Mouse (Mus musculus): ENCODE measurements around the gene Prss47. TPM values are rescaled to one million over a fixed set of nuclear protein-coding genes. Genes with fewer than 3 reads are reported as not detected.

Gene Prss47
- total RNA-seq (2021) = not detected
- long read RNA-seq, experiment 1 = 0 reads
- long read RNA-seq, experiment 2 = 0 reads

DNA sequence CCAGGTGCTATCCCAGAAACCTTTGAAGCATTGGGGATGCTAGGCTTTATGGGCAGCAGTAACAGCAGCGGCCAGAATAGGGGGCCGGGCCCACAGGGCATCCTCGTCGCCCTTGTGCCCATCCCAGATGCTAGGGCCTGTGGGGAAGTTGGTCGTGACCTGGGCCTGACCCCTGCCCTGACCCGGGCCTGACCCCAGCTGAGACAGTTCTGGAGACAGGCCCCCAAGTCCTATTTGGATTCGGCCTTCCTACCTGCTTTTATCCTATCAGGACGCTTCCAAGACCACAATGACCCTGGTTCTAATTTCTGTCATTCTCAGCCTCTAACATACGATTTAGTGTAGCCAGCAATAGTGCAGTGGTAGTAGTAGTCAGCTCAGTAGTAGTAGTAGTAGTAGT, at the start of gene Prss47:
Gene Prss47, minus strand, starts transcription at position 101 of the 400 bp plus-strand sequence.
- no peak for DNase-seq (ENCODE audit: low spot score in 2 of 2)

- no peak for DNase-seq (ENCODE audit: low spot score in 2 of 2)
Observed at GRCm38 (mm10) chr13:65101232-65101631, 48.7 kb upstream of the Prss47 start.

- no peak for DNase-seq (ENCODE audit: low spot score in 2 of 2)
Observed at GRCm38 (mm10) chr13:65100678-65101077, 48.1 kb upstream of the Prss47 start.

DNA sequence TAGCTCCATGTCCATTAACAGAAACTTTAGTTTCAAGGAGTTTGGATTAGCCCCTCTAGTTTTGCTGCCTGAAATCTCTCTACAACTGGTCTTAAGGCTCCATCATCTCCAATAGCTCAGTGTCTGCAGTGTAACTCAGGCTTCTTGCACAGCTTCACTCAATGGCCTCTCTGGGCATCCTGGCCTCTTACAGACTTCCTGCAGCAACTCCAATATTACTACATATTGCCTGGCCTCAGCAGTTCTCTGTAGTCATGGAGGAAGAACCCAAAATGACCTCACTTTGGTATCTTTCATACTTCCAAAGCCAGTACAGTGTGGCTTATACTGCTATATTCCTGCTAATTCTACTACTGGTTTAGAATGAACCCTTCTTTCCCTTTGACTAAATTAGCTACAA, 44.5 kb upstream of the Prss47 start:
- no peak for DNase-seq (ENCODE audit: low spot score in 2 of 2)

DNA sequence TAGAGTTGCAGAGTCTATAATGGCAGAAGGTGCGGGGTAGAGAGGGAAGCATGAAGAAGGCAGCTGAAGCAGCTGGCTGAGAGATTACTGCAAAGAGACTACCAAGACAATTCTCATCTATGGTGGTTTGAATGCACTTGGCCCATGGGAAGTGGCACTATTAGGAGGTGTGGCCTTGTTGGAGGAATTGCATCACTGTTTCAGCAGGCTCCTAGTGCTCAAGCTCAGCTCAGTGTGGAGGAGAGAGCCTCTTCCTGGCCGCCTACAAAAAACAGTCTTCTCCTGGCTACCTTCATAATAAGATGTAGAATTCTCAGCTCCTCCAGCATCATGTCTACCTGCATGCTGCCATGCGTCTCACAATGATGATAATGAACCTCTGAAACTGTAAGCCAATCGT, 43.4 kb upstream of the Prss47 start:
- DNase-seq (ENCODE audit: low spot score in 2 of 2) = no peak

GRCm38 (mm10) chr13:65069969-65070368, 17.4 kb upstream of the Prss47 start:
- DNase-seq (ENCODE audit: low spot score in 2 of 2) = no peak

DNA sequence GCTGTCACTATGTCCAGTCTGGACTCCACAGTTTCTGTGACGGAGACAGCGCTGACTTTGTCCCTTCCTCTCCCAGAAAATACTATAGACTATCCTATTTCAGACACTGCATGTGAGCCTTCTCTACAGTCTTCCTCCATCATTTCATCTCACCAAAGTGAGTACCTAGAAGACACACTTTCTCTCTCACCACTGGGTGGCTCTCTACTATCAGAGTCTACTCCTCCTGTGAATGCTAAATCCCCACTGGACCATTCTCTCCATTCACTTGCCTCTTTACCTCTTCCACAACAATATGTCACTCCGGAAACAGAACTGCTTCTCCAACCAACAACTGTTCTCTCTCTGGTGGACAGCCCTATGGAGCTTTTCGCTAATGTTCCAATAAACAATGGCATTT, 17.5 kb downstream of the Prss47 start:
- peak in 1 of 2 experiments; percentile 3 for DNase-seq (ENCODE audit: low spot score in 2 of 2)

GRCm38 (mm10) chr13:65032758-65033157, 19.8 kb downstream of the Prss47 start, which contains the start of gene Spata31d1c:
TSS of gene Spata31d1c (plus strand) at chr13:65033058.
- no peak for DNase-seq (ENCODE audit: low spot score in 2 of 2)

DNA sequence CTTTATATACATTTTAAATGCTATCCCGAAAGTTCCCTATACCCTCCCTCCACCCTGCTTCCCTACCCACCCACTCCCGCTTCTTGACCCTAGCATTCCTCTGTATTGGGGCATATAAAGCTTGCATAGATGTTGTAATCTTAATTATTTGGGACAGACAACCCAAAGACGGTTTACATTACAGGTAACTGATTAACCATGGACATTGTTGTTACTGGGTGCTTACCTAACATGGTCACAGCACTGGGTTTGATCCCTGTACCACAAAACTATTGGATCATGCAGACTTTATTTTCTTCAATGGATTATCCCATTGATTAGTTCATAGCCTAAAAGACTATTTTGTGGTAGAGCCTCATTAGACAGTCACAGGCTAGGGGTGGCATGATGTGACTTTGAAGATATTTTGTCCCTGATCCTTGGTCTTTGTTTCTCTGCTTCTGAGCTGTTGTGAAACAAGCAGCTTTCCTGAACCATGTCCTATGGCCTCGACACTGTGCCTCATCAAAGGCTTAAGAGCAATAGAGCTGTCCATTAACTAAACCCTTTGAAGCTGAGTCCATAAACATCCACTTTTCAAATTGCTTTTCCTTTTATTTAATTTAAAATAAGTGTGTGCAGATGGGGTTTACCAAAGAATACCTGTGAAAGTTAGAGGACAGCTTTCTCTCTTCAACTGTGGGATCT, 41.4 kb downstream of the Prss47 start:
- DNase-seq (ENCODE audit: low spot score in 2 of 2) = no peak

GRCm38 (mm10) chr13:65007971-65008370, 44.6 kb downstream of the Prss47 start:
- DNase-seq (ENCODE audit: low spot score in 2 of 2) = no peak

DNA sequence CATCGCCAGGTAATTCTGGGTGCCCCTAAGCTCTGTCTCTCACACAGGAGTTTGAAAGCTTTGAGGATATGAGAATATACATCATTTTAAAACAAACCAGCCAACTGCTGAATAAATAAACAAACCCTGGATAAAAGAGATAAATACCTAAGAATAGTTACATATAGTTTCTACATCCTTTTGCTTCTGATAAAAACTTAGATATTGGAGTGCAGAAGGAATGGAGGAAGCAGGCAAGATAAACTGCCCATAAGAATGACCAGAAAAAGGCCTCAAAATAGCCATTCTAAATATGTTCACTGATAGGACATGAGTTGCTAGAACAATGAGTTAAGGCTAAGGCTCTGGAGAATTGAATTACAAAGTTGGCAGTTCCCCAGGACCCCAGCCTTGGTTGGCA, 45.8 kb downstream of the Prss47 start:
- no peak for DNase-seq (ENCODE audit: low spot score in 2 of 2)

GRCm38 (mm10) chr13:65005414-65005813, 47.1 kb downstream of the Prss47 start:
- DNase-seq (ENCODE audit: low spot score in 2 of 2) = no peak

Other genes with a start within 250 kb of the Prss47 start
- gene Cntnap3, start 148.8 kb downstream of the Prss47 start, total RNA-seq (2021) = under 1 TPM in 1 of 2 experiments, not detected in 1; 0.29 TPM
- not detected for gene Spata31, start 135.4 kb downstream of the Prss47 start, total RNA-seq (2021)
- gene Spata31d1c, start 19.7 kb downstream of the Prss47 start, total RNA-seq (2021) = not detected
- 10 to 100 TPM; 33.9 to 46.3 TPM for gene Mfsd14b, start 60.2 kb upstream of the Prss47 start, total RNA-seq (2021)
- not detected for gene Olfr465-ps1, start 85.3 kb upstream of the Prss47 start, total RNA-seq (2021)
- not detected for gene Olfr466, start 97.5 kb upstream of the Prss47 start, total RNA-seq (2021)
- under 1 TPM in 1 of 2 experiments, not detected in 1; 0.20 TPM for gene Nlrp4f, start 153.2 kb upstream of the Prss47 start, total RNA-seq (2021)
- gene Gm10775, start 206.8 kb upstream of the Prss47 start, total RNA-seq (2021) = not detected
- 10 to 100 TPM; 21.8 to 23.9 TPM for gene Zfp369, start 226.1 kb upstream of the Prss47 start, total RNA-seq (2021)

Data from adrenal gland, adult 18-20 months (tissue).